Mouse (Mus musculus) heart, postnatal 0 days (tissue): ENCODE measurements at regions not wholly inside any gene's neighbourhood (a gene's known extent, or its start where the extent isn't known, plus 50 kb on each side); places are given as distances from the start of the nearest gene placed in this dataset.

ENCODE experiments used
- CTCF ChIP-seq: IDR thresholded peaks from 2 replicates; pipeline ENCODE4 v1.5.1; 2016; ENCODE audit warnings: antibody characterized with exemption, control low read depth, low read depth
- EP300 ChIP-seq: IDR thresholded peaks from 2 replicates; pipeline ENCODE4 v1.6.1; 2016; ENCODE audit warnings: antibody characterized with exemption, low read depth

GRCm38 (mm10) chr13:81885879-81886278, 103.0 kb downstream of the Cetn3 start:
- no peak for TF ChIP-seq EP300
- TF ChIP-seq CTCF = no peak
